Mouse (Mus musculus): ENCODE measurements at regions not wholly inside any gene's neighbourhood (a gene's known extent, or its start where the extent isn't known, plus 50 kb on each side); places are given as distances from the start of the nearest gene placed in this dataset.
"Not testable (repeated sequence)": the region's sequence is repeated elsewhere in the genome, so short reads cannot be mapped to it uniquely, and the experiment has no call there.

DNA sequence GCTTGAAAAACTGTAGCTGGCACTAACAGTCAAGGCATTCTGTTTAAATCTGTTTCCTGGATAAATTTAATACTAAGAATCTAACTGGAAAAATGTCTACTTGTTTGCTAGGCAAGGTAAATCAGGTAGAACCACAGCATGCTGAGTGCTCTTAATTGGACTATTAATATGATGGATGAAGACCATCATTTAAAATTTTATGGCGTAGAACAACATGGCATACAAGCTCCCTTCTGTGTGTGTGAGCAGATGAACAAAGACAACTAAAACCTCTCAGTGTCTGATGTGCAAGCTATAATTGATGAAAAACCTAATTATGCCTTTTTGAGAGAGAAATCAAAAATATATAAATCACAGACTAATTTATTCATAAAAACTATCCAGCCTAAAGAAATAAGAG, 705.7 kb upstream of the Cobl start:
- DNase-seq (ENCODE audit: low spot score in 2 of 2) = no peak

DNA sequence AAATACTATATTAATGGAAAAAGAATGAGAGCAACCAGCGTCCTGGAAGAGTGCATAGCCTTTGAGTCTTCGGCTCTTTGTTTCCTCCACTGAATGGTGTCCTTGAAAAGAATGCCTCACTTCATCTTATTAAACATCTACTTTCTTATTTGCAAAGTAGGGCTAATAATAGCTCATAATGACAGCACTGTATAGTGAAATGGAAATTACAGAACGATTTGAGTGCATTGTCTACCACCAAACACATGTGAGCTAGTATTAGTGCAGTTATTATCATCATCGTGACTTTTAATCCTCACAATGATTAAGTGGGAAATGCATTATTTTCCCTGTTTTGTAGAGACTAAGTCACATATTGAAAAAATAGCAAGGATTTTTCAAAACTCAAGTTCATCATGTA, 687.1 kb upstream of the Cobl start:
- no peak for DNase-seq (ENCODE audit: low spot score in 2 of 2)

DNA sequence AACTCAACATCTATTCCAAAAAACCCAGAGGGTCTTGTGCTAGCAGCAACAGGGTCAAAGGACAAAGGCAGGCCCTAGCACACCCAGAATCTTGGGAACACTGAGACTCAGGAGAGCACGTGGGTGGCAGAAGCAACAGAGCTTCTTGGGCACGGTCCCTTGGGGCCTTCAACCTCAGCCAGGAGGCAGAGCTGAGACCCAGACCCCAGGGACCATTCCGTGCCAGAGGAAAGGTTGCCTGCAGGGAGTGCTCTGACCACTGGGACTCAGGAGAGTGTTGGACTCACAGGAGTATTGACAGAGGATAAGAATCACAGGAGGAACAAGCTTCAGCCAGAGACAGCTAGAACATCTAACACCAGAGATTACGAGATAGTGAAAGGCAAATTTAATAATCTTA, 678.0 kb upstream of the Cobl start:
- DNase-seq (ENCODE audit: low spot score in 2 of 2) = not testable (repeated sequence)

DNA sequence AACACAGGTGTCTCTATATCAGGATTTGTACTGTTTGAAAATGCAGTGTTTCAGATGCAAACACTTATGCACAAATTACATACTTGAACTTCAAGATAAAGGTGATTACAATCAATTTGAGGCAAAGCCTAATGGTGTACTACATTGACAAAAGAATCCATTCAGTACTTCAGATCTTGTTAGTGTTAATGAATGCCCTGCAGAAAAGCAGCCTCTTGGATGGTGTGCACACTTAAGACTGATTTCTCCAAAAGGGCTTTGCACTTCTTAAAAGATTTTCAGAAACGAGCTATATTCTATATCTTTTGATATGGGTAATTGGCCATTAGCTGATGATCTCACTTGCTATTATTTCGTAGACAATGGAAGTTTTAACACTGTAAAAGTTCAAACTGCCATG, 662.0 kb upstream of the Cobl start:
- no peak for DNase-seq (ENCODE audit: low spot score in 2 of 2)

DNA sequence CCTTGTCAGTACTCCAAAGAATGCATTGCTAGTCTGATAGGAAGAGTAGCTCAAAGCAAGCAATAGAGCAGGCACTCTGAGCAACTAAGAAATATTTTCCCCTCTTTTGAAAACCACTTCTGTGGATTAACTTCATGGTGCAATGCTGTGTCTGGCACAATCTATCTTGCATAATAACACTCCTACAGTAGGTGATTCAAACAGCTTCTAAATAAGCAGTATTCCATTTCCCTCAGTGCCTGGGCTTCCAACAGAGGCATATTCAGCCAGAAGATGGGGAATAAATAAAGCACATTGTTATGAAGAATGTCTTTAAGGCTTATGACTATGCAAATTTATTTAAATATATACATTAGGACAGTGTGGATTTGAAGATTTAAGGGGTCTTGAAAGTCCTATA, 647.7 kb upstream of the Cobl start:
- peak in 1 of 2 experiments; percentile 7 for DNase-seq (ENCODE audit: low spot score in 2 of 2)

Measured in left cerebral cortex, adult 9 months (tissue).